Mouse (Mus musculus): ENCODE results near the gene Bdh1.

Bdh1 gene

GRCm38 (mm10) chr16:31452467-31452866 is 30.4 kb downstream of the Bdh1 start:
- TF ChIP-seq GATA4 (IDR thresholded peaks at IDR 0.05; ENCODE audit: insufficient replicate concordance, low read length), result no peak

GRCm38 (mm10) chr16:31454013-31454412 is 31.9 kb downstream of the Bdh1 start:
- no peak for TF ChIP-seq GATA4 (IDR thresholded peaks at IDR 0.05; ENCODE audit: insufficient replicate concordance, low read length)

- no peak for TF ChIP-seq GATA4 (IDR thresholded peaks at IDR 0.05; ENCODE audit: insufficient replicate concordance, low read length)
Measured at GRCm38 (mm10) chr16:31455276-31456045, 33.4 kb downstream of the Bdh1 start.

GRCm38 (mm10) chr16:31458229-31458918 is 36.3 kb downstream of the Bdh1 start:
- TF ChIP-seq GATA4 (IDR thresholded peaks at IDR 0.05; ENCODE audit: insufficient replicate concordance, low read length), result no peak

- no peak for TF ChIP-seq GATA4 (IDR thresholded peaks at IDR 0.05; ENCODE audit: insufficient replicate concordance, low read length)
Measured at GRCm38 (mm10) chr16:31459968-31460461, 37.9 kb downstream of the Bdh1 start.

GRCm38 (mm10) chr16:31460506-31460905 is 38.4 kb downstream of the Bdh1 start:
- no peak for TF ChIP-seq GATA4 (IDR thresholded peaks at IDR 0.05; ENCODE audit: insufficient replicate concordance, low read length)

- no peak for TF ChIP-seq GATA4 (IDR thresholded peaks at IDR 0.05; ENCODE audit: insufficient replicate concordance, low read length)
Measured at GRCm38 (mm10) chr16:31461046-31461445, 39.0 kb downstream of the Bdh1 start.

GRCm38 (mm10) chr16:31462113-31462687 is 40.1 kb downstream of the Bdh1 start:
- no peak for TF ChIP-seq GATA4 (IDR thresholded peaks at IDR 0.05; ENCODE audit: insufficient replicate concordance, low read length)

GRCm38 (mm10) chr16:31464953-31465352 is 42.9 kb downstream of the Bdh1 start:
- no peak for TF ChIP-seq GATA4 (IDR thresholded peaks at IDR 0.05; ENCODE audit: insufficient replicate concordance, low read length)

GRCm38 (mm10) chr16:31465630-31466029 is 43.5 kb downstream of the Bdh1 start:
- no peak for TF ChIP-seq GATA4 (IDR thresholded peaks at IDR 0.05; ENCODE audit: insufficient replicate concordance, low read length)

GRCm38 (mm10) chr16:31466106-31466505 is 44.0 kb downstream of the Bdh1 start:
- TF ChIP-seq GATA4 (IDR thresholded peaks at IDR 0.05; ENCODE audit: insufficient replicate concordance, low read length), result no peak

- TF ChIP-seq GATA4 (IDR thresholded peaks at IDR 0.05; ENCODE audit: insufficient replicate concordance, low read length), result no peak
Measured at GRCm38 (mm10) chr16:31471994-31472393, 49.9 kb downstream of the Bdh1 start.

- no peak for TF ChIP-seq GATA4 (IDR thresholded peaks at IDR 0.05; ENCODE audit: insufficient replicate concordance, low read length)
Measured at GRCm38 (mm10) chr16:31473226-31473625, 51.1 kb downstream of the Bdh1 start.

GRCm38 (mm10) chr16:31475123-31475968 is 53.3 kb downstream of the Bdh1 start:
- TF ChIP-seq GATA4 (IDR thresholded peaks at IDR 0.05; ENCODE audit: insufficient replicate concordance, low read length), result no peak
